Mouse (Mus musculus) liver, postnatal 0 days (tissue): ENCODE measurements around the gene Gm28048.

ENCODE experiments used
- CTCF ChIP-seq: sonication (generic); IDR thresholded peaks from 2 replicates; pipeline ENCODE4 v1.5.1; 2016; ENCODE audit warnings: antibody characterized with exemption, low read depth
- EP300 ChIP-seq: IDR thresholded peaks from 2 replicates; pipeline ENCODE4 v1.6.1; 2016; ENCODE audit warnings: antibody characterized with exemption, low read depth, mild to moderate bottlenecking

DNA sequence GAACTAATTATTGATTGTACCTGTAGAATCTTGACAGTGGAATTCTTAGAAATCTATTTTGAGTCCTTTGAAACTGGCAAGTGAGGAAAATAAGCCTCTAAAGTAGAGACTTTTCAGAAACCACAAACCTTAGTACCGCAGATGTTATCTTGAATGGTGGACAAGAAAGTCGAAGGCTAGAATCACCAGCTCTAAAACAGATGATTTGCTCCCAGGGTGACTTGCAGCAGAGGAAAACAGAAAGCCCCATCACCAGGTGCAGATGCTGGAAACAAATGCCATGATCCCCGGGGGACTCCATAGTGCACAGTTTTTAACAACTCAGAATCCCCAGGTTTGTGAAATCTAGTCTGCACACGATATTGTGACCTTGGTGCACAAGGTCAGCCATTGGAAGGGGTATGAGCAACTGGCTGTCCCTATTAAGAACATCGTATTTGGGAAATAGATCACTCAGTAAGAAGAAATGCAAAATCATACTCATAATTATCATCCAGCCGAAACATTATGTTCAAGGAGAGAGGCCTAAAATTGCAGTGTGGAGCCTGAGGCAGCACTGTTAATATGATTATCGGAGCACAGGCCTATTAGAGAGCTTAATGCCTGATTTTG is 116.1 kb downstream of the Gm28048 start:
- TF ChIP-seq CTCF (no peak), EP300 (no peak)
